Mouse (Mus musculus) MEL (cell line): Measurements from ENCODE around the gene Polr2l. TPM values are rescaled to one million over a fixed set of nuclear protein-coding genes. Genes with fewer than 3 reads are reported as not detected.

Experiments
- DNase-seq: peaks from one replicate; pipeline ENCODE4 v3.0.0; 2011; ENCODE audit warnings: low read depth, low spot score
- H3K27ac ChIP-seq: 2 replicates; pipeline ENCODE4 v1.5.1; 2012; ENCODE audit warnings: low read depth, mild to moderate bottlenecking, control low read depth, low read length, moderate library complexity; ENCODE audit not compliant: control insufficient read depth
- H3K27me3 ChIP-seq, 2 experiments: fragments of 150-350 bp in 1 of 2; sonication (generic) in 1 of 2; 2 replicates each; pipeline ENCODE4 v1.6.1; 2012; ENCODE audit warnings: low read length in 2 of 2, mild to moderate bottlenecking in 2 of 2, improper control_type of control experiment in 1 of 2, moderate library complexity in 1 of 2; ENCODE audit not compliant: insufficient read depth in 2 of 2, control insufficient read depth in 1 of 2
- H3K36me3 ChIP-seq, 2 experiments: 2 replicates each; pipeline ENCODE4 v1.6.1; 2012 to 2014; ENCODE audit warnings: low read length in 2 of 2, improper control_type of control experiment in 1 of 2, inconsistent platforms in 1 of 2, mild to moderate bottlenecking in 1 of 2; ENCODE audit not compliant: insufficient read depth in 2 of 2, control insufficient read depth in 1 of 2
- H3K4me1 ChIP-seq, 2 experiments: fragments of 150-350 bp in 1 of 2; sonication (generic) in 1 of 2; 2 replicates each; pipeline ENCODE4 v1.6.1; 2012; ENCODE audit warnings: low read length in 2 of 2, improper control_type of control experiment in 1 of 2, mild to moderate bottlenecking in 1 of 2; ENCODE audit not compliant: insufficient read depth in 2 of 2, control insufficient read depth in 1 of 2
- H3K4me3 ChIP-seq, 2 experiments: fragments of 150-350 bp in 1 of 2; sonication (generic) in 1 of 2; 2 replicates each; pipeline ENCODE4 v1.5.1; 2012; ENCODE audit warnings: low read depth in 2 of 2, low read length in 2 of 2, mild to moderate bottlenecking in 2 of 2, moderate library complexity in 2 of 2, control low read depth in 1 of 2, improper control_type of control experiment in 1 of 2; ENCODE audit not compliant: control insufficient read depth in 1 of 2, insufficient read depth in 1 of 2
- H3K79me2 ChIP-seq: 2 replicates; pipeline ENCODE4 v1.6.1; 2012; ENCODE audit warnings: mild to moderate bottlenecking, low read length, moderate library complexity; ENCODE audit not compliant: control insufficient read depth, poor library complexity, insufficient read depth
- H3K9ac ChIP-seq: 2 replicates; pipeline ENCODE4 v1.6.1; 2012; ENCODE audit warnings: low read depth, mild to moderate bottlenecking, control low read depth, low read length, moderate library complexity; ENCODE audit not compliant: control insufficient read depth, poor library complexity, severe bottlenecking
- H3K9me3 ChIP-seq: fragments of 150-350 bp; sonication (generic); replicated peaks from 2 replicates; pipeline ENCODE4 v1.6.1; 2012; ENCODE audit warnings: mild to moderate bottlenecking, low read length, improper control_type of control experiment, moderate library complexity; ENCODE audit not compliant: insufficient read depth
- BHLHE40 ChIP-seq: IDR thresholded peaks from 2 replicates; pipeline ENCODE4 v1.6.1; 2012; ENCODE audit warnings: low read depth, mild to moderate bottlenecking, inconsistent platforms, low read length, improper control_type of control experiment, borderline replicate concordance
- CHD2 ChIP-seq: IDR thresholded peaks from 2 replicates; pipeline ENCODE4 v1.6.1; 2011; ENCODE audit warnings: low read length, improper control_type of control experiment
- EP300 ChIP-seq, 2 experiments: IDR thresholded peaks; 2 replicates each; pipeline ENCODE4 v1.6.1; 2011; ENCODE audit warnings: improper control_type of control experiment in 2 of 2, low read length in 2 of 2, low read depth in 1 of 2, mild to moderate bottlenecking in 1 of 2
- ETS1 ChIP-seq: IDR thresholded peaks from 2 replicates; pipeline ENCODE4 v1.6.1; 2012; ENCODE audit warnings: low read depth, mild to moderate bottlenecking, inconsistent platforms, low read length, improper control_type of control experiment, moderate library complexity
- GABPA ChIP-seq: IDR thresholded peaks from 2 replicates; pipeline ENCODE4 v1.6.1; 2012; ENCODE audit warnings: low read depth, mild to moderate bottlenecking, inconsistent platforms, low read length, improper control_type of control experiment, moderate library complexity
- GATA1 ChIP-seq: IDR thresholded peaks from 2 replicates; pipeline ENCODE4 v1.6.1; 2011; ENCODE audit warnings: low read depth, low read length, improper control_type of control experiment
- HCFC1 ChIP-seq: IDR thresholded peaks from 2 replicates; pipeline ENCODE4 v1.6.1; 2012; ENCODE audit warnings: low read depth, mild to moderate bottlenecking, inconsistent platforms, low read length, improper control_type of control experiment, moderate library complexity
- JUND ChIP-seq: IDR thresholded peaks from 2 replicates; pipeline ENCODE4 v1.6.1; 2011; ENCODE audit warnings: low read depth, mild to moderate bottlenecking, improper control_type of control experiment, low read length
- KAT2A ChIP-seq: conservative IDR thresholded peaks from 2 replicates; pipeline ENCODE4 v1.6.1; 2012; ENCODE audit warnings: low read depth, low read length, improper control_type of control experiment, inconsistent platforms
- MAZ ChIP-seq: IDR thresholded peaks from 2 replicates; pipeline ENCODE4 v1.6.1; 2012; ENCODE audit warnings: low read depth, mild to moderate bottlenecking, inconsistent platforms, low read length, improper control_type of control experiment
- MXI1 ChIP-seq: IDR thresholded peaks from 2 replicates; pipeline ENCODE4 v1.6.1; 2011; ENCODE audit warnings: mild to moderate bottlenecking, low read depth, low read length, improper control_type of control experiment
- MYC ChIP-seq: IDR thresholded peaks from 2 replicates; pipeline ENCODE4 v1.6.1; 2011; ENCODE audit warnings: low read depth, mild to moderate bottlenecking, low read length, improper control_type of control experiment, moderate library complexity
- POLR2AphosphoS5 ChIP-seq: IDR thresholded peaks from 2 replicates; pipeline ENCODE4 v1.6.1; 2012; ENCODE audit warnings: low read depth, borderline replicate concordance, mild to moderate bottlenecking, inconsistent platforms, low read length, moderate library complexity, mixed read lengths
- TBP ChIP-seq: IDR thresholded peaks from 2 replicates; pipeline ENCODE4 v1.8.0; 2011; ENCODE audit warnings: low read depth, low read length, improper control_type of control experiment
- TCF12 ChIP-seq: IDR thresholded peaks from 2 replicates; pipeline ENCODE4 v1.6.1; 2014; ENCODE audit warnings: low read depth, mild to moderate bottlenecking, inconsistent platforms, low read length, improper control_type of control experiment, moderate library complexity
- UBTF ChIP-seq: IDR thresholded peaks from 2 replicates; pipeline ENCODE4 v1.6.1; 2012; ENCODE audit warnings: low read depth, mild to moderate bottlenecking, inconsistent platforms, low read length, improper control_type of control experiment, moderate library complexity, borderline replicate concordance; ENCODE audit not compliant: insufficient read depth
- USF1 ChIP-seq: IDR thresholded peaks from 2 replicates; pipeline ENCODE4 v1.6.1; 2014; ENCODE audit warnings: low read depth, mild to moderate bottlenecking, inconsistent platforms, low read length, improper control_type of control experiment, moderate library complexity
- ZKSCAN1 ChIP-seq: IDR thresholded peaks from 2 replicates; pipeline ENCODE4 v1.6.1; 2012; ENCODE audit warnings: low read depth, mild to moderate bottlenecking, inconsistent platforms, low read length, improper control_type of control experiment, moderate library complexity
- ZMIZ1 ChIP-seq: IDR thresholded peaks from 2 replicates; pipeline ENCODE4 v1.6.1; 2012; ENCODE audit warnings: low read depth, mild to moderate bottlenecking, inconsistent platforms, low read length, improper control_type of control experiment, moderate library complexity
- ZNF384 ChIP-seq: IDR thresholded peaks from 2 replicates; pipeline ENCODE4 v1.6.1; 2012; ENCODE audit warnings: low read depth, mild to moderate bottlenecking, inconsistent platforms, low read length, improper control_type of control experiment
- polyA plus RNA-seq, 2 experiments: library from polyadenylated mRNA; stranded (reverse) in 1 of 2; unstranded in 1 of 2; fragments of >175 nt in 1 of 2; fragments of >200 nt in 1 of 2; gene quantifications; 2 replicates each; pipeline versions ENCODE4 v1.2.1 to v1.2.4; 2012; ENCODE audit warnings: low replicate concordance in 2 of 2, low read depth in 1 of 2; ENCODE audit not compliant: insufficient read length in 2 of 2, insufficient read depth in 1 of 2, missing spikeins in 1 of 2
- total RNA-seq: library from RNA; depleted of rRNA; stranded (reverse); fragments of 300-350 nt; gene quantifications from 2 replicates; pipeline ENCODE4 v1.2.3, GENCODE M21; 2012

Gene Polr2l
- total and polyA plus RNA-seq, 3 experiments, result 82.4 to 114 TPM; not detected in 1

DNA sequence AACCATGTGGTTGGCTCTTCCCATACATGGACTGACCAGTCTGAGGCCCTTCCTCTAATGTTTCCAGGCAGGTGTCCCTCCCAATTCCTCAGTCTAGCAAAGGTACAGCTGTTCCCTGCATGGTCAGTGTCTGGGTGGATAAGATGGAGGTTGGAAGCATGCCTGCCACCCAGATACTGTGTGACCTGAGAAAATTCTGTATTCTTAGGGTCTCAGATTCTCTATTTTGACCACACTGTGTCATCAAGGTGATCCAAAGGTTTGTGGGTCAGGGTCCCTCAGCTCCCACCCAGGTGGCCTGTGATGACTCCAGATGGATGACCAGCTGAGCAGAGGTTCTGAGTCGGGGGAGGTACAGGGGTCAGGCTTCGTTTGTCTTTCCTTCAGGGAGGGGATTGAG lies 10.3 kb upstream of the Polr2l start:
- Histone ChIP-seq H3K79me2 (peaks cover 2% of the 10 kb centered on the region; the same call in 1 of the 2 replicates), H3K27ac (no peak overlapping the region), H3K4me3 (no peak overlapping the region), H3K27me3 (no peaks in the 10 kb centered on the region), H3K4me1 (no peaks in the 10 kb centered on the region), H3K36me3 (no peaks in the 10 kb centered on the region), H3K9ac (no peak overlapping the region), H3K9me3 (no peaks in the 10 kb centered on the region)
- no peak for DNase-seq
- no peak for TF ChIP-seq UBTF

DNA sequence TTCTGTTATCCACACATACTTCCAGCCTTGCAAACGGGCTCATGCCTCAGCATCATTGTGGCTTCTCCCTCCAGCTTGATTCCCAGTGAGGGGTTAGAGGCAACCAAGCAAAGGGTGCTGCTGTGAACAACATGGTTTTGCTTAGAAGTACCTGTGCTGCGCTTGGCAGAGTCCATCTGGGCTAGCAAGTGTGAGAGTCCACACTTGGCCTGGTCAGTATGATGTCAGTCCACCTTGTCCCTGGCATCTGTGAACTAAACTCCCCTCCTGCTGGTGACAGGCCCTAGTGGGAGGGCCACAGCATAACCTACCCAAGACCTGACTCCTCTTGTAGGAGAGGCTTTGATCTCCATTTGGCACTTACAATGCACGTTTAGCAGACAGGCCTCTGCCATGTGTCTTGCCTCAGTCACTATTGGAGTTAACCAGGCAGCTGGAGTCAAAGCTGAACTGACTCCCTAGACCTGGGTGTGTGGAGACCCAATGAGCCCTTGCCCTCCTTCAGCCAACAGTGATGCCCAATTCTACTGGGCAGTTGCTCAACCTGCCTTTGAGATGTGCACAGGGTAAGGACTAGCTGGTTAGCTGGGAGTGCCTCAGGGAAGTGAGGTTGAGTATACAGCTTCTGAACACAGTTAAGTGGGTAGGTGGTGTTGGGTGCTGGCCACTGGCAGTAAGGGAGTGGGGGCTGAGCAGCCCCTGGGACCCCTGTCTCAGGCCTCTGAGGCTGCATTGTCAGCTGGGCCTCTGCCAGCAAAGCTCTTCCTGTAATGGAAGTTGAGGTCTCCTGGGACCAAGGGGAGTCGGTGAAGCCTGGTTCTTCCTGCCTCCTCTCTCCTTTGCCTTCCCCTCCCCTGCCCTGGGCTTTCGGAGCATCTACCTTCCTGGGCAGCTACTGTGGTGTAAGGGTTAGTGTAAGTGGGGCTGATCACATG lies 9.5 kb upstream of the Polr2l start:
- Histone ChIP-seq H3K36me3 (no peaks in the 10 kb centered on the region), H3K9me3 (no peaks in the 10 kb centered on the region), H3K27me3 (no peaks in the 10 kb centered on the region), H3K79me2 (peaks cover 2% of the 10 kb centered on the region; the same call in 1 of the 2 replicates), H3K4me1 (no peaks in the 10 kb centered on the region), H3K27ac (no peak overlapping the region), H3K4me3 (no peak overlapping the region), H3K9ac (no peak overlapping the region)
- TF ChIP-seq GABPA (no peak), POLR2AphosphoS5 (no peak), ETS1 (no peak), ZNF384 (no peak), ZMIZ1 (no peak), HCFC1 (no peak), MXI1 (no peak), BHLHE40 (no peak), GATA1 (no peak), JUND (no peak), MAZ (no peak), MYC (no peak), TBP (no peak), KAT2A (no peak), TCF12 (no peak), EP300 (IDR thresholded peaks at IDR 0.05; ENCODE audit: low read depth in 1 of 2, low read length in 2 of 2) (no peak), ZKSCAN1 (no peak), USF1 (no peak), CHD2 (no peak)
- no peak for DNase-seq
